Mouse (Mus musculus) forebrain, postnatal 0 days (tissue): ENCODE data around the gene Zfp553. TPM values are rescaled to one million over a fixed set of nuclear protein-coding genes. Genes with fewer than 3 reads are reported as not detected.

Source experiments
- ATAC-seq: fragments of 200-750 bp; cut with Nextera tagmentation; 2 replicates; pipeline ENCODE4 v1.8.0; 2017; ENCODE audit warnings: mild to moderate bottlenecking, moderate library complexity
- DNase-seq: peaks from one replicate; pipeline ENCODE4 v3.0.0-alpha.2; 2015
- H3K27ac ChIP-seq: fragments of 300-500 bp; sonication (generic); 2 replicates; pipeline ENCODE4 v1.5.1; 2014; ENCODE audit warnings: low read depth, mild to moderate bottlenecking, antibody characterized with exemption, low read length, moderate library complexity, mixed read lengths
- H3K27me3 ChIP-seq: fragments of 300-500 bp; sonication (generic); 2 replicates; pipeline ENCODE4 v1.6.1; 2014; ENCODE audit warnings: mild to moderate bottlenecking, low read length, mixed read lengths; ENCODE audit not compliant: insufficient read depth
- H3K36me3 ChIP-seq: fragments of 300-500 bp; sonication (generic); 2 replicates; pipeline ENCODE4 v1.6.1; 2014; ENCODE audit warnings: mild to moderate bottlenecking, moderate library complexity; ENCODE audit not compliant: insufficient read depth
- H3K4me1 ChIP-seq: fragments of 300-500 bp; sonication (generic); 2 replicates; pipeline ENCODE4 v1.6.1; 2014; ENCODE audit warnings: antibody characterized with exemption; ENCODE audit not compliant: insufficient read depth
- H3K4me2 ChIP-seq: fragments of 300-500 bp; sonication (generic); 2 replicates; pipeline ENCODE4 v1.6.1; 2014; ENCODE audit warnings: low read depth, mild to moderate bottlenecking, moderate library complexity
- H3K4me3 ChIP-seq: fragments of 300-500 bp; sonication (generic); 2 replicates; pipeline ENCODE4 v1.5.1; 2014; ENCODE audit warnings: low read depth, low read length, mixed read lengths
- H3K9ac ChIP-seq: fragments of 300-500 bp; sonication (generic); 2 replicates; pipeline ENCODE4 v1.6.1; 2014; ENCODE audit warnings: mild to moderate bottlenecking
- H3K9me3 ChIP-seq: fragments of 300-500 bp; sonication (generic); 2 replicates; pipeline ENCODE4 v1.6.1; 2016; ENCODE audit warnings: low read length
- CTCF ChIP-seq: sonication (generic); IDR thresholded peaks from 2 replicates; pipeline ENCODE4 v1.5.1; 2016; ENCODE audit warnings: antibody characterized with exemption, control low read depth, low read depth
- WGBS: fragments of 180-500 bp; shearing (Covaris S2); extraction: QIAGEN DNeasy Blood & Tissue Kit; methylation state at CpG from one replicate; pipeline ENCODE4 v1.1.7; 2014; 5-methylcytosine and 5-hydroxymethylcytosine counted together
- polyA plus RNA-seq: library from polyadenylated mRNA; unstranded; fragments of >200 nt; fragmentation: Nextera tagmentation; extraction: Ambion mirVana; gene quantifications from 2 replicates; pipeline ENCODE4 v1.2.1, GENCODE M21; 2015
- total RNA-seq: library from RNA; depleted of rRNA; stranded (reverse); fragments of >200 nt; gene quantifications from 2 replicates; pipeline ENCODE4 v1.2.3, GENCODE M21; 2014

Gene Zfp553
- total and polyA plus RNA-seq, 2 experiments from 2014 or later: 35.9 to 46.6 TPM

GRCm38 (mm10) chr7:127272566-127272965 lies 39.7 kb downstream of the Zfp553 start:
- Histone ChIP-seq H3K4me1 (peaks cover 4% of the 10 kb centered on the region; the same call in 1 of the 2 replicates), H3K27me3 (no peaks in the 10 kb centered on the region), H3K4me3 (no peak overlapping the region), H3K4me2 (0 out of 2 replicates have a peak overlapping the region, but pooled peaks have one; percentile 81), H3K9ac (no peak overlapping the region), H3K27ac (no peak overlapping the region), H3K36me3 (peaks cover 18% of the 10 kb centered on the region; the same call in 1 of the 2 replicates), H3K9me3 (0 out of 2 replicates have a peak, but pooled peaks cover 4% of the 10 kb centered on the region)
- WGBS: 94% methylated on average over 15 of the region's 15 CpGs
- DNase-seq (no peak), ATAC-seq (no peak)
- TF ChIP-seq CTCF: no peak

GRCm38 (mm10) chr7:127273118-127273923 lies 40.5 kb downstream of the Zfp553 start:
- peaks cover 4% of the 10 kb centered on the region; the same call in 1 of the 2 replicates for H3K4me1 ChIP-seq
- DNase-seq (no peak), ATAC-seq (peak; percentile 63)
- WGBS: 18% methylated on average over 50 of the region's 50 CpGs
- H3K36me3 ChIP-seq: peaks cover 17% of the 10 kb centered on the region; the same call in 1 of the 2 replicates
- peak overlapping the region; percentile 80 for H3K27ac ChIP-seq
- TF ChIP-seq CTCF: no peak
- peak overlapping the region; percentile 84 for H3K4me3 ChIP-seq
- peak overlapping the region; percentile 93 for H3K9ac ChIP-seq
- peak overlapping the region; percentile 81 for H3K4me2 ChIP-seq
- no peaks in the 10 kb centered on the region for H3K27me3 ChIP-seq
- H3K9me3 ChIP-seq: 0 out of 2 replicates have a peak, but pooled peaks cover 3% of the 10 kb centered on the region

GRCm38 (mm10) chr7:127273925-127274789 lies 41.3 kb downstream of the Zfp553 start, which contains the start of gene Sephs2:
Sephs2 (minus strand) TSS chr7:127274055.
- Histone ChIP-seq H3K4me3 (peak within 1 kb of the TSS; percentile 84), H3K9ac (peak within 1 kb of the TSS; percentile 93), H3K27ac (peak within 1 kb of the TSS; percentile 80), H3K27me3 (no peaks in the 10 kb centered on the region), H3K4me2 (peak within 1 kb of the TSS; percentile 81), H3K36me3 (peaks cover 9% of the 10 kb centered on the region; the same call in 1 of the 2 replicates), H3K4me1 (peaks cover 4% of the 10 kb centered on the region; the same call in 1 of the 2 replicates), H3K9me3 (no peaks in the 10 kb centered on the region)
- ATAC-seq (peak; percentile 94), DNase-seq (peak; percentile 96)
- no peak for TF ChIP-seq CTCF
- 2% methylated on average over 39 of the region's 39 CpGs for WGBS

- H3K27ac ChIP-seq: no peak overlapping the region
- ATAC-seq: no peak
- H3K4me2 ChIP-seq: no peak overlapping the region
- no peak for DNase-seq
- TF ChIP-seq CTCF: no peak
- no peaks in the 10 kb centered on the region for H3K27me3 ChIP-seq
- H3K36me3 ChIP-seq: no peaks in the 10 kb centered on the region
- no peak overlapping the region for H3K4me3 ChIP-seq
- peaks cover 4% of the 10 kb centered on the region; the same call in 1 of the 2 replicates for H3K4me1 ChIP-seq
- H3K9me3 ChIP-seq: no peaks in the 10 kb centered on the region
- 85% methylated on average over 5 of the region's 5 CpGs for WGBS
- H3K9ac ChIP-seq: no peak overlapping the region
Measured at GRCm38 (mm10) chr7:127276519-127276961, 43.7 kb downstream of the Zfp553 start.

- Histone ChIP-seq H3K9ac (no peak overlapping the region), H3K27me3 (no peaks in the 10 kb centered on the region), H3K4me3 (no peak overlapping the region), H3K4me1 (peaks cover 4% of the 10 kb centered on the region; the same call in 1 of the 2 replicates), H3K4me2 (no peak overlapping the region), H3K9me3 (no peaks in the 10 kb centered on the region), H3K36me3 (no peaks in the 10 kb centered on the region), H3K27ac (no peak overlapping the region)
- 20% methylated on average over 8 of the region's 8 CpGs for WGBS
- TF ChIP-seq CTCF: peak; percentile 71
- DNase-seq (peak; percentile 44), ATAC-seq (no peak)
Measured at GRCm38 (mm10) chr7:127278311-127278710, 45.5 kb downstream of the Zfp553 start.

GRCm38 (mm10) chr7:127280092-127280491 lies 47.2 kb downstream of the Zfp553 start:
- Histone ChIP-seq H3K27ac (no peak overlapping the region), H3K27me3 (no peaks in the 10 kb centered on the region), H3K4me3 (no peak overlapping the region), H3K9ac (no peak overlapping the region), H3K9me3 (no peaks in the 10 kb centered on the region), H3K36me3 (no peaks in the 10 kb centered on the region), H3K4me1 (no peaks in the 10 kb centered on the region), H3K4me2 (no peak overlapping the region)
- no peak for DNase-seq
- no peak for TF ChIP-seq CTCF
- ATAC-seq: no peak
- 79% methylated on average over 3 of the region's 3 CpGs for WGBS
